Mouse (Mus musculus): ENCODE data around the gene Selenot. TPM values are rescaled to one million over a fixed set of nuclear protein-coding genes. Genes with fewer than 3 reads are reported as not detected.
"Not testable (repeated sequence)": the region's sequence is repeated elsewhere in the genome, so short reads cannot be mapped to it uniquely, and the experiment has no call there.

Selenot gene
- 100 to 1,000 TPM; 109 to 113 TPM for total RNA-seq (2021)
- long read RNA-seq, experiment 1, transcript Selenot-201 (6 exons, 3,157 nt): major isoform, 8 of 16 reads
- long read RNA-seq, experiment 1, partial matches to known transcripts: 1 of 16 reads
- long read RNA-seq, experiment 1, other reads (novel, unspliced or antisense): 7 of 16 reads
- long read RNA-seq, experiment 2, partial matches to known transcripts: 1 of 17 reads
- long read RNA-seq, experiment 2, other reads (novel, unspliced or antisense): 12 of 17 reads

DNA sequence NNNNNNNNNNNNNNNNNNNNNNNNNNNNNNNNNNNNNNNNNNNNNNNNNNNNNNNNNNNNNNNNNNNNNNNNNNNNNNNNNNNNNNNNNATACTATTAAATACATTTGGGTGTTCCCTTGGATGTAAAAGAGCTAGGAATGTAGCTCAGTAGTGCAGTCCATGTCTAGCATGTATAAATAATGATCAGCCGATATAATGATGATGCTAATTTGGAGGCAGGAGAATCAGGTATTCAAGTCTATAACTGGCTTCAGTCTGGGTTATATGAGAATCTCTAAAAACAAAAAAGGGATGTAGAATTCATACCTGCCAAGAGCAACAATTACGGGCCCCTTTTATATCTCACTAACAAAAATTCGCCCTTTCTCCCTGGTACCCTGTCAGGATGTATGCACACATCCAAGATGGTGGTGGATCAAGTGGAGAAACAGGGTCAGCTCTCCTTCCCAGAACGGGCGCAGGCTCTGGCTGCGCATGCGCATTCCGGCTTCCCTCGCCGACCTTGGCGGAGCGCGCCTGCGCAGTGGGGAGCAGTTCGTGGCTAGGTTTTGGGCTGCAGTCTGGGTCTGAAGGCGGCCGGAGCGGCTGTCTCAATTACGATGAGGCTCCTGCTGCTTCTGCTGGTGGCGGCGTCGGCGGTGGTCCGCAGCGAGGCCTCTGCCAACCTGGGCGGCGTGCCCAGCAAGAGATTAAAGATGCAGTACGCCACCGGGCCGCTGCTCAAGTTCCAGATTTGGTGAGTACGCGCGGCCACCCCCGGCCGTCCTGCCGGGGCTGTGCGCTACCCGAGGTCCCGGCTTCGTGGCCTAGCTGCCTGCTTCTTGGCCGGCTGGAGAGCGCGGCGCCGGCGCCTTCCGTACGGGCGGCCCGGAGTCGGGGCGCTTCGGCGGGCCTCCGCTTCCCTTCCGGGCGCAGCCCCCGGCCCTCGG, at the start of gene Selenot:
Gene Selenot (plus strand): TSS at position 500 of the 930 bp plus-strand sequence.
- DNase-seq: peak; percentile 98

GRCm38 (mm10) chr3:58536573-58536972, 39.9 kb upstream of the Selenot start:
- no peak for DNase-seq

- DNase-seq: no peak
Measured at GRCm38 (mm10) chr3:58552001-58552811, 24.2 kb upstream of the Selenot start.

GRCm38 (mm10) chr3:58556649-58557048, 19.8 kb upstream of the Selenot start:
- no peak for DNase-seq

- DNase-seq: no peak
Measured at GRCm38 (mm10) chr3:58559887-58560286, 16.5 kb upstream of the Selenot start.

GRCm38 (mm10) chr3:58561437-58561836, 15.0 kb upstream of the Selenot start:
- DNase-seq: no peak

DNA sequence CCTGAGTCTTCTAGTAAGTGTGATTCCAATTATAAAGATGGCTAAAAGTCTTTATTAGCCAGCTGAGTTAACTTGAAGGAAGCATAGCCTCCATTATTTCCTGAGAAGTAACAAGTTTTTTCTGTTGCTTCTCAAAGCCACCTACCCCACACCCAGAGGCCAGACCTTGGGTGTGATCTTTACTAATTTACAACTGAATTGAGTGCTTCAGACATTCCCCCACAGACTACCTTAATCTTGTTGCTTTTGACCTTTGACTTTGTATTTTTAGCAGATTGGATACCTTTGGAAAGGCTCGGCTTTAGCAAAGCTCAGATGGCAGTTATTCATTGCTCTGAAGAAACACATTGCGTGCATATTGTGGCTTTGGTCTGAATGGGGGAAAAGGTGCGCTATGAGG, 5.6 kb upstream of the Selenot start:
- no peak for DNase-seq

GRCm38 (mm10) chr3:58577067-58577503, 649 bp downstream of the Selenot start:
- DNase-seq: peak; percentile 67

GRCm38 (mm10) chr3:58577506-58578050, 1.1 kb downstream of the Selenot start:
- no peak for DNase-seq

DNA sequence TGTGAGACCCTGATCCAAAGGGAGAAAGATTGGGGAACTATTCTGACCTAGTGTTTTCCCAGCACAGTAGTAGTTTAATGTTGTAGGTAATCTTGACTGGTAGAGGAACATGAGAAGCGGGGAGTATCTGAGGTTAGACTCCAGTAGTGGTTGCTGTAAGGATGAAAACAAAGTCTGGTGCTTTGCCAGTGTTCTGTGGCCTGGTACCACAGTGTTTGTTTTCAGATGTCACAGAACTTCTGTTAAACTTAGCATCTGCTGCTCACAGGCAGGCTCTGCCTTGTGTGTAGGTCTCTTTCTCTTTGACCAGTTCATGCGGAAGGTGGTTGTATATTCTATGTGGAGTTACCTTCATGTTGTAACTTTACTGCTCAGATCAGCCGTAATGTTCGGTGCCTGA, 5.1 kb downstream of the Selenot start:
- DNase-seq: no peak

- DNase-seq: no peak
Measured at GRCm38 (mm10) chr3:58582297-58582696, 5.9 kb downstream of the Selenot start.

GRCm38 (mm10) chr3:58582788-58583426, 6.5 kb downstream of the Selenot start:
- no peak for DNase-seq

DNA sequence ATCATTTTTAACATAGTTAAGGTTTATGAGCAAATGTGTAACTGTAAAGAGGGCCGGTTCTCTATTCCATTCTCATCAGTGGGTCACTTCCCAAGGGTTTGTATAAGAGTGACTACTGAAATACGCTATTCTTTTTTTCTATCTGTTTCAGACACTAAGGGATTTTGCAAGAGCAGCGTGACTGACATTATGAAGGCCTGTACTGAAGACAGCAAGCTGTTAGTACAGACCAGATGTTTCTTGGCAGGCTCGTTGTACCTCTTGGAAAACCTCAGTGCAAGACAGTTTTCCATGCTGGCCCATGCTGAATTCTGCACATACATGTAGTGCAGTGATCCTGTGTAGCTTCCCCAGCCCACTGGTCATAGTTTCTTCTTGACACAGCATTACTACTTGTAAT, 14.1 kb downstream of the Selenot start:
- not testable (repeated sequence) for DNase-seq

- not testable (repeated sequence) for DNase-seq
Measured at GRCm38 (mm10) chr3:58592666-58593065, 16.2 kb downstream of the Selenot start.

- no peak for DNase-seq
Measured at GRCm38 (mm10) chr3:58593623-58594022, 17.2 kb downstream of the Selenot start.

DNA sequence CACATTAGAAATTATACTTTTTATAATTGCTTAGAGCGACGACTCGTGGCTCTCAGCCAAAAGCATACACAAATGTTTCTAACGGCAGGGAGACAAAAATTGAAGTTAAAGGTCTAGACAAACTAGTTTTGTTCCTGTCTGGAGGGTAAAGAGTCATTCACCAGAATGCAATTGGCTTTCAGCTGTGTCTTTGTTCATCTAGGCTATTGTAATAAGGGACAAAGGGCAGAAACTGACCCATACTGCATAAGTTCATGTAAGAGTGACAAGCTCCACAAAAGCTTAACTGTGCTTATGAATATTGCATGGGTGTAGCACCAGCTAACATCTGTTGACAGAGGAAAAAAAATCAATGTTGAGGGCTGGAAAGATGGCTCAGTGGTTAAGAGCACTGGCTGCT, 32.1 kb downstream of the Selenot start:
- DNase-seq: no peak

GRCm38 (mm10) chr3:58609985-58610384, 33.5 kb downstream of the Selenot start:
- DNase-seq: no peak

DNA sequence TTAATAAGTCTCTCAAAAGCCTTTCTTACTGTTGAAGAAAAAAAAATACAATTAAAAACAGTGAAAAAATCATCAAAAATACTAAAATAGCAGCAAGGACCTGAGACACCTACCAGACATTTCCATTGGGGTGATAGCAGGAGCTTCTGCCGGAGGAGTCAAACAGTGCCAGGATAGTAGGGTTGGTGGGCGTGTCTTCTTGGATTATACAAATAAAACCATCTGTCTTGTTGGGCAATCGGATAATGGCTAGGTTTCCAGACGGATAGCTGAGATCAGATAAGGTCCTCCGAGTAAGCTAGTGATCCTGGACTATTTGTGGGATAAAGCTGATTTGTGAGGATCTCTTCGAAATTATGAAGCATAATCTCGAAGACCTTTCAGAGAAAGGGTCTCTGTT, 44.6 kb downstream of the Selenot start:
- DNase-seq: no peak

GRCm38 (mm10) chr3:58622665-58623394, 46.4 kb downstream of the Selenot start:
- no peak for DNase-seq

DNA sequence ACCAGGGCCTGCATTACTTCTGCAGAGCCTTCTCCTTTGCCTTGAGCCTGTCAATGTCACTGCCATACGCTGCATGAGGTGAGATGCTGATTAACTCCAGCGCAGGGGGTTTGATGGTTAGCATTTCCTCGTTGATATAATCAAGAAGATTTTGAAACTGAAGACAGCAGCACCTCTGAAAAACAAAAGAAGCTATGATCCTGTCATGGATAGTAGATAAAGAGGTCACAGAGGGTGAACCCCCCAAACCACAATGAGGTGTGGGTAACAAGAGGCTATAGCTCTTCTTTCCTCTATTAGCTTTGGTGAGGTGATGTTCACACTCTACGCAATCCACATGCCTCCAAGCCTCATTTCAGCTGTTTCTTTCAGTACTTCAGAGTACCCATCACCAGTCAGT, 48.5 kb downstream of the Selenot start:
- no peak for DNase-seq

DNA sequence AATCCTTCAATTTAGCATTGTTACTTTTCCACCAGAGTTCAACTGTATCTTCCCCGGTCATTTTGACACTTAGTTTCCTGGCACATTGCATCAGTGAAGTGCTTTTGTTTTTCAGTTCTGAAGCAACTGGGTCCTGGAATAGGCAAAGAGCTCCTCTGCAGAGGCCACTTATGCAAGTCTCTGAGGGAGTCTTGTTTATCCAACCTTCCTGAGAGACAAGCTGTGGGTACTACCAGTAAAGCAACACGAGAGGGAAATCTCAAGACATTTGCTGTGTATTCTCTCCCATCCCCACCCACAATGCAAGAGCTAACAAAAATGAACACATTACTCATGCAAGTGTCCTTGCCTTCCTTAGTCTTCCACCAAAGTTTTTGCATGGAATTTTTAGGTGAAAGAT, 55.3 kb downstream of the Selenot start:
- no peak for DNase-seq

Data from adrenal gland, postnatal 10 days (tissue).